Mouse (Mus musculus): Measurements from ENCODE around the gene Sox13.
A peak's percentile ranks its signal among the peaks of the same experiment; 100 is the strongest.

The Sox13 gene

GRCm38 (mm10) chr1:133424547-133425140 lies 467 bp upstream of the Sox13 start:
- no peak for DNase-seq

DNA sequence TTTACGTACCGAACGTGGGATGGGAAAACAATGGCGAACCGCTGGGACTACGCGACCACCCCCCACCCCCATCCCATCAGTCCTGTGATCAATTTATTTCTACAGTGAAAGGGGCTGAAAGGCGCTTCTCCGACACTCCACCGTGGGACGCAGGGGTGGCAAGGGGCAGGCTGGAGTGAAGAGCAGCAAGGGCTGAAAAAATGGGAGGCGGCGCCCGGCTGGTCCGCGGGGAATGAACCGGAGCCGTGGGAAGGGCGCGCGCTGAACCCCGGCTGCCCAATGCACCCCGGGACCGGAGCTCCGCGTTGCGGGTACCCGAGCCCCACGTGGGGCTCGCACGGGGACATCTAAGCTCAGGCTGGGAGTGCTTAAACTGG lies 1.0 kb downstream of the Sox13 start:
- peak in 1 of 2 experiments; percentile 21 for DNase-seq

DNA sequence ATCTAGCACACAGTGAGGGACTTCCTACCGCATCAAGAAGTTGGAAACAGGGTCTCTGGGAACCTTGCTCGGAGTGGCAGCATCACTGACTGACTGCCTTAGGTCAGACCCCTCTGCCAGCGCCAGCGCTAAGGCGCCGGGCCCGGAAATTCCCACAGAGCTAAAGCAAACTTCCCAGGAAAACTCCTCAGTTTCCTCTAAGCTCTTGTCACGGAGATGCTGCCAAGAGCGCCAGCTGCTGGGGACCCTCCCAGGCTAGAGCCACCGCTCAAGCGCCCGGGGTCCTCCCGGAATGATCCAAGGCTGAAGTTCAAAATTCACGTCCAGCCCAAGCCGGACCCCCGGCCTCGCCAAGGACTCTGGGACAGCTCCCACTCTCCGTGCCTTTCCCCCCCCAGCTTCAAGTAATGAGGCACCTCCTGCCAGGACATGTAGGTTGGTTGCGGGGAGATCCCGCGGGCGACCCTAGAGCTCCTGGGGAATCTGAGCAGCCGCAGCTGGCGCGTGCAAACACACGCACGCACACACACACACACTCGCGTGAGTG lies 1.5 kb downstream of the Sox13 start:
- no peak for DNase-seq

DNA sequence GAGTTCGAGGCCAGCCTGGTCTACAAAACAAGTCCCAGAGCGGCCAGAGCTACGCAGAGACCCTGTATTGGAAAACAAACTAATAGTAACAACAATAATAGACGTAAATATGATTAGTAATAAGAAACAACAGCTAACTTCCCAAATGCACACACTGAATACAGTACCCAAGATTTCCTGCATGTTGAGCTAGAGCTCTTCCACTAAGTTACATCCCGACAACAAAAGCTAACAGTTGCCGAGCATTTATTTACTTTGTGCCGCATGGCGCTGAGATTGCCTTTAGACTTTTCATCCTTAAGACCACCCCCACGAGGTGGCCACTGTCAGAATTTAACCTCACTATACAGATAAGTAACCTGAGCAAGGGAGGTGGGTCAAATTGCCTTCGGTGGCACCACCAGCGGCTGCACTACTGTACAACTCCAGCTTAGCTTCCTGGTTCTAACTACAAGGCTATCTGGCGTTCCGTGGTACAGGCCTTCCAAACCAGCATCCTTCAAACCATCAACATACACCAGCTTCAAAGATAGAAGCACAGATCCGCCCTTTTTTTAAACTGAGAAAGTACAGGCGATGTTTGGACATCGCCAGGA lies 2.1 kb downstream of the Sox13 start:
- DNase-seq = no peak

DNA sequence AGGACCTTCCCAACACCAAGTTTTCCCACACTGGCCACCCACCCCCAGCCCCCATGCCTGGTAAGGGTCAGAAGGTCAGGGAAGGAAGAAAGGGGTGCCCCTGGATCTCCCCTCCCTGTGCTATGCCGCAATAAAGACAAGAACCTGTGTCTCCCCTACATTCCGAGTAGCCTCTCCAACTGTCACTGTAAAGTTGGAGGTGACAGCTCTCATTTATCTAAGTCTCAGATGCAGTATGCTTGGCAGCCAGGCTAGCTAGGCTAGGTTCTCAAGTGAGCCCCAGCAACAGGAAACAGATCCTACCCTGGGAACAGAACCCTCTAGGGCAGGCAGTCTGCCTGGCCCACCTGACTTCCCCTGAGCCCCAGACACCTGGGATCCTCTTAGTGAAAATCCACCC lies 3.1 kb downstream of the Sox13 start:
- DNase-seq = no peak

DNA sequence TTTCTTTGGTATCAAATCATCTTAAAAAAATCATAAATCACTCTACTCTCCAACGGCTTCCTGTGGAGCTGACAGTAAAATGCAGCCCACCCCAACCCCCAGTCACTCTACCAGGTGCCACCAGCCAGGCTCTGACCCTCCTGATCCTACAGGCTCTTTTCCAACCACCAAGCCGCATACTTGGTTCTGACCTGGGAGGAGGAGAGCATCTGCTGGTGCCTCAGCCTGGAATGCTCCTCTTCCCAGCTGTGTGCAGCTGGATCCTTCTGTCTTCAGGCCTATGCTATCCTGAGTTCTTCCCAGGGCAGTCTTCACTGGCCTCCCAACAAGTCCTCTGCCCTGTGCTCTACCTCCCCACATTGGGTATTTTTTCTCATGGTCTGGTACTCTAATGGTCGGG lies 3.7 kb downstream of the Sox13 start:
- no peak for DNase-seq

DNA sequence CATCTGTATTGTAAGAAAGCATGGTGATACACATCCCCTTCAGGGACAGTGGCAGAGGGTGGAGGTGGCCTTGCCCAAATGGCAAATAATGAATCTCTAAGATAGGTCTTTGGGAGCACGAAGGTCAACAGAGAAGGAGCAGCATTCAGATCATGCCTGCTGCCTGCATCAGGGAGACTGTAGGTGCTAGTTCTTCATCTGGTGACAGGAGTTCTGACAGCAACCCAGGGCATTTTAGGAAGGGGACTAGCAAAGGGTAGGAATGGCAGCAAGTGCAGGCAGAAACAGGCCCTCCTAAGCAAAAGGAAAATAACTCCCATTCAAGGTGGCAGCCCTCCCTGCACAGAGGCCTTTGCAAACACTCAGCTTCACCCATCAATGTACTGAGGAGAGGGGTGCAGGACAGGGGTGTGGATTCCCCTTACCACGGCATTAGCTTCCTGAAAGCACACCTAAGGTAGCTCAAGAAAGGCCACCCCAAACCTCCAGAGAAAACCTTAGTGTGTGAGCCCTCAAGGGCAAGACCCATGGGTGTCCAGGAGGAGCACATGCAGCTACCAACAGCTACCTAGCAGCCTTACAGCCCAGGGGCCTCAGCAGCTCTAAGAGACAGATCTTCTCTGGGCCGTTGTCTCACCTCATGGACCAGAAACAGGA lies 4.9 kb downstream of the Sox13 start:
- DNase-seq = no peak

DNA sequence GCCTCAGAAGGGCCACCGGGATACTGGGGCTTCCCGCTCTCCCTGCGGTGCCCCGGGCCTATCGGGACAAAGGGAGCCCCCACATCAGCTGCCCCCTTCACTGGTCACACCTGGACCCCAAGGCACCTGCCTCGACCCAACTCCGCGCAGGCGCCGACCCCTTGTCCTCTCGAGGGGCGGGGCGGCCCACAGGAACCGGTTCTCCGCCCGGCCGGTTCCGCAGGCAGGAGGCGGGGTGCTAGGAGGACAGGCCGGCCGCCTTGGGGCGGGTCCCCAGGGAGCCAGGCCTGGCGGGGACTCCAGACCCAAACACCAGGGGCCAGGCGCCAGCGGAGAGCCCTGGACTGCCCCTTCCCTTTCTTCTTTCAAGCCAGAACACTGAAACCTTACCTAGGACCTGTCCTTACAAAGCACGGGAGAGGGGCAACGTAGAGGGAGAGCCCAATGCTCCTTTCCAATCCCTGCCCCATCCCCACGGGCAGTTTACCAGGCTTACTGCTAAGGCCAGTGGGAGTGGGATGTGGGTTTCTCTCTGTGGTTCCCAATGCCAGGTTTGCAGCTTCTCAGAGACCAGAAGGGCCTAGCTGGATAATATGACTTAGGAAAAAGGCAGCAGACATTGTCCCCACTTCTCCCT lies 5.9 kb downstream of the Sox13 start:
- peak in 1 of 2 experiments; percentile 21 for DNase-seq

DNA sequence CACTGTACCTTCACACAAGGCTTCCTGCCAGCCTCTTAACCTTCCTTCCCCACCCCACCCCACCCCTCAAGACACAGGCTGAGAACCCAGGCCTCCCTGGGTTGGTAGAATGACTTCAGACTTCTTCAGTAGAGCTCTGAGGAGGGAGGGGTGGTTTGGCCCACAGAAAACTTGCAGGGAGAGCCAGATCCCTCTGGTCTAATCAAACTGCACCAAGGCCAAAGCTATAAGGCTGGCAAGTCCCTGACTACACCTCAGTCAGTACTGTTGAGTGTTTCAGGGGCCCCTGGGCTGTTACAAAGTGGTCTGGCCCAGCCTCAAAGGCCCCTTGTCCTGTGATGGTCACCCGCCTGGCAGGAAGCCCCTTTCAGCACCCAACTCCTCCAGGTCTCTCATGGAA lies 6.6 kb downstream of the Sox13 start:
- no peak for DNase-seq

DNA sequence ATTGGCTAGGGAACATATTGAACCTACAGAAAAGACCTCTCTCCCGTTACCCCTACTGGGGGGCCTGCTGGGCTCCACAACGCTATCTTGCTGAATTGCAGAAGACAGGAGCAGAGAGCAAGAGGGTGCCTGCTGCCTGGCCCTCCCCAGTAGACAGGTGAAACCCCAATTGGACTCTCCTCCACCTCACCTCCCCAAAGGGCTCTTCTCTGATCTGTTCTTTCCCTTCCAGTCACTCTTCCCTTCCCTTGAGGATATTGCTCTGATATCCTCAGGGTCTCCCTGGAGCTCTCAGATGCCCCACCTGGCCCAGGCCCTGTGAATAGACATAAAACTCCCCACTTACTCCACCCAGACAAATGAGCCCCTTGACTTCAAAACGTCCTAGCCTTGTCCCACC lies 7.1 kb downstream of the Sox13 start:
- DNase-seq = no peak

DNA sequence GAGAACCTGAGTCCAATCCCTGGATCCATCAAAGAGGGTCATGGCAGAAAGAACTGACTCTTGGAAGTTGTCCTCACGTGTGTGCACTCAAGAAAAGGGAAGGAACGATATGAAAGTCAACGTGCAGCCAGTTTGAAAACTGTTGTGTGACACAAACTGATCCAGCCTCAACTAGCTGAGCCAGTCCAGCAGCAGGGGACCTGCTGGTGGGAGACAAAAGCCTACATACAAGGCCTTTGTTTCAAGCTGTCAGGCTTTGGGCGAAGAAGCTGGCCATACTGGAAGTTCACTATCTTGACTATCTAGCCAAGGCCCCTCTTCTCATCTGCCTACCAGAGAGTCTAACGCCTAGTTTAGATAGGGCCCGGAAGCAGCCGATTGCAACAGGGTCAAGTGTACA lies 7.7 kb downstream of the Sox13 start:
- DNase-seq = no peak

- DNase-seq = no peak
Observed at GRCm38 (mm10) chr1:133415505-133415904, 8.7 kb downstream of the Sox13 start.

DNA sequence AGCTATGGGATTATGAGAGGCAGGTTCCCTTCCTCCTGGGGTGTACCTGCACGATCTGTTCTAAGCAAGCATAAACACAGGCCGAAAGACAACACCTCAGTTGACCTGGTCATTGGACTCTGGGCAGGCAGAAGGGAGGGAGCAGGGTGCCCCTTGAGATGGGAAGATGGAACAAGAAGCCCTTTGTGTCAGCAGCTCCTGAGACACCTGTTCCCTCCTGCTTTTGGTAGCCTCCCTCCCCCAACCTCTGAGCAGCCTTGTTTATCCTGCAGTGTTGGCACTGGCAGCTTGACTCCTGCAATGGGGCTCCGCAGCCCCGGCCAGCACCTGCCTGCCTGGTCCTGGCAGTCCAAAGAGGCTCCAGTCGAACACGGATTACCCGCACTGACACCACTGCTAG lies 9.1 kb downstream of the Sox13 start:
- peak in 1 of 2 experiments; percentile 22 for DNase-seq

- DNase-seq = no peak
Observed at GRCm38 (mm10) chr1:133412941-133413340, 11.2 kb downstream of the Sox13 start.

- no peak for DNase-seq
Observed at GRCm38 (mm10) chr1:133411506-133412147, 12.6 kb downstream of the Sox13 start.

DNA sequence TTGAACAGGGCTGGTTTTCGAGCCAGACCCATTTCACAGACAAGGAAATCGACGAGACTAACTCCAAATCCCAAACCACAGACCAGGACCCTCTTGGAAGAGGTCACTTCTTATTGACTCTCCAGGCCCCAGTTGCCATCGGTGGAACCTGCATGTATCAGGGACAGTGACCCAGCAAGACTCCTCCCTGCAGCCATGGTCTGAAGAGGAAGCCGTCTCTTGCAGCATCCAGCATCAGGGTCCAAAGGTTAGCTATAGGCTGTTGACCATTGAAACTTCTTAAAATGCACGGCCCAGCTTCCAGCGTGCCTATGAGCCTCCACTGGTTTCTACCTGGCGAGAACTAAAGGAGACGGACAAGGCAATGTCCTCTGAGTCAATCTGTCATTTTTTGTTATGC lies 14.4 kb downstream of the Sox13 start:
- DNase-seq = no peak

DNA sequence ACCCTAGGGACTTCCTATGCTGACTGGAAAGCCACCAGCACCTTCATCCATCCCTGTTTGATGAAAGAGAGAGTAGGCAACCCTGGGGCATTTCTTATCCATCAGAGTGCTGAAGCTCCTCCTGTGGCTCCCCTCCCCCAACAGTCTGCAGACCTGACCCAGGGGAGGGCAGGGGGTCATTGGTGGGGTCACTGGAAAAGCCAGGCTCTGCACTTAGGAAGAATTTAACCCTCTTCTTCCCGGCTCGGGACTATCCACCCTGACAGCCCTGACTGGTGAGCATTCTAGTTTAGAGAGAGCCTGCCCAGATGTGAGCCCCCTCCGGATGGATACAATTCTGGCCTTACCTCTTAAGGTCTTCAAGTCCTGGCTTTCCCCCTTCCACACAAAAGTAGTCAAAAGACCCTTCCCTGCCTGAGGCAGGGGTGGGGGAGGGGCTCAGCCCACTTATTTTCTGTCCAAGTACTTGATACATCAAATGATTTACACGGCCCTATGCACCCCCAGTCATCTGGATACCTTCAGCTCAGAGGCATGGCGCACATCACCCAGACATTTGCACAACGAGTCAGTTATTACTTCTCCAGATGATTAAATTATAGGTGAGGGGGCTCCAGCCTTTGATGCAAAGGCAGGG lies 15.2 kb downstream of the Sox13 start:
- DNase-seq = no peak

GRCm38 (mm10) chr1:133408321-133408720 lies 15.9 kb downstream of the Sox13 start:
- no peak for DNase-seq

DNA sequence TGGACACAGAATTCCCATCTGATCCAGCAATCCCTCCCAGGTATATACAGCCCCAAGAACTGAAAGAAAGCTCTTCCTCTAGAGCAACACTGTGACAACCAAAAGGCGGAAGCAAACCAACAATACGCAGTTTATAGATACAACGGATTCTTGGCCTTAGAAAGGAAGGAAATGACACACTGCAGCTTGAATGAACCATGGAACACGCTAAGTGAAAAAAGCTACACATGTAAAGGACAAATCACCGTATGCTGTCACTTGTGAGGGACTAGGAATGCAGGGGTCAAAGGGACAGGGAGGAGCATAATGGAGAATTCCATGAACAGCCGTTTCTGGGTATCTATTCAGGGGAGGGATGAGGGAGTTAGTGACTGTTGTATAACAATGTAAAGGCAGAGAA lies 16.7 kb downstream of the Sox13 start:
- no peak for DNase-seq

DNA sequence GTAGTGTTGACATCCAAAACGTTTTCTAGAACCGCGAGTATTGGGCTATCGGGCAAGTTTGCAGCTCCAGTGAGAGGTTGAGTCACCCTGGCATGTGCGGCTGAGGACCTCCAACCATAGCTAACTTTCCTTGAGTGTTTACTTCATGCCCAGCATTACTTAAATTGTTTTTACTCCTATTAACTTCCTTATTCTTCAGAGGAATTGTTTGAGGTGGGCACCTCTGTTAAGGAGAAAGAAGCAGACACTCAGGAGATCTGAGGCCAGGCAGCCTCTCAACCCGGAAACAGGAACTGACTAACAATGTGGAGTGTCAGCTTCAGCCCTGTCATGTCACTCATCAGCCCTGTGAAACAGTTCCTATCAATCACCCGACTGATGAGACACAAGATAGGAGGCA lies 17.6 kb downstream of the Sox13 start:
- DNase-seq = no peak

GRCm38 (mm10) chr1:133404005-133404404 lies 20.2 kb downstream of the Sox13 start:
- no peak for DNase-seq

DNA sequence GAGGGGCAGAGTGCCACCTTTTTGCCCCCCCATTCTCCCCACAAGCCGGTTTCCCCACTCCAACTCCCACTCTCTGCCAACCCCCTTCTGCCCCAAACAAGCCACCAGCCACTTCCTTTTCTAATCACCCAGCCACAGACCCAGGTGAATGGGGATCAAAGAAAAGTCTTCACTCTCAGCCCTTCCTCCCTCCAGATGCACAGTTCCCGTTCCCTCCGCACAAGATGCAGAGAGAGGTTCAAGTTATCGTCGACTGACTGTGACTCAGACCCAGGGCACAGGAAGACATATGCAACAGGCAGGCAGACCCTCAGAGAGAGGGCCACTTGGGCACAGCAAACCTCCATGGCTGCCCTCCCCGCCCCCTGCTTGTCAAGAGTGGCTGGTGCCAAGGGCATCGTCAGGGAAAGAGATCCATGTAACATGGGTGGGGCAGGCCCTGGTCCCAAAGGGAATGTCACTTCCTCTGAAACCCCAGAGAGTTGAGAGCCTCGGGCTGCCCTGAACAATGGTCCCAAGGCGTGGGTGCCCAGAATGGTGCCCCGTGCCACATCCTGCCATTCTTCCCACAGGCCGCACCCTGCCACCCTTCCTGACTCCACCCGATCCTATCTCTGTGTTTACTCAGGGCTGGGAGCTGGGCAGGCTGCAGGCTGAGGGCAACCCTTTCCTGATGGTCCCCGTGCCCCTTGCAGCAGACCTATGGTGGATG lies 24.0 kb downstream of the Sox13 start:
- DNase-seq = no peak
